Comparison of ENCODE assay signal across 8 mouse cellular contexts in the genomic region with DNA sequence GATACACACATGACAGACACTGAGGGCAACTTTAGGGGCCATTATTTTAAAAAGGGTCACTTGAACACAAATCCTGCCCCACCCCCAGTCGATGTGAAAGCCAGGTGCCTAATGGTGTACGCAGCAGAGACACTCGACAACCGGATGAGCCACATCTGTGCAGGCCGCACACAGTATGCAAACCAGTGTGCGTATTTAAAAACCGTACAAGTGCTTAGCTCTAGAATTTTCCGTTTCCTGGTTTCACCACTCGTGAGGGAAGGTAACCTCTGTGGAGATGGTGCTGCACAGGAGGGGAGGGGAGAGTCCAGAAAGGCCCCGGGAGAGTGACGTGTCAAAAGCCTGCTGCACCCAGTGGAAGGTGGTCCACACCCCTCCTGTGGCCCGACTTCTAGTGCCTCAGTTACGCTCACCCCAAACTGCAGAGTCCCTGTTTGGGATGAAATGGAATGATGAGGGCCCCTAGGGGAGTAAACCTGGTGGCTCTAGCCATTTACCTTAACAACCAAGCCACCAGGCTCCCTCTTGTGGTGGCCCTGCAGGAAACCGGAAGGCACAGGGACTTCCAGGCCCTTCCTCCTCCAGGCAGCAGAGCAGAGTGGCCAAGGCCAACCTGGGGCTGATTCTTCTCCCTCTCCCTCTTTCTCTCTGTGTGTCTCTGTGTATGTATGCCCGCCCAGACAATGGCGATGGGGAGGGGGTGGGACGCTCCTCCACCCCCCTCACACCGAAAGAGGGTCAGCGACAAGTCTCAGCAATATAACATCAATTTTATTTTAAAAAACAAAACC. TPM values are rescaled to one million over a fixed set of nuclear protein-coding genes. Genes with fewer than 3 reads are reported as not detected.
DNase-seq lines count a peak whose midpoint lies in the region; ATAC-seq and TF ChIP-seq lines count a peak whose summit lies in the region.

No protein-coding gene starts in this region.

- H3K9ac ChIP-seq in intestine, postnatal 0 days (ENCODE audit: low read depth, low read length), result no peak overlapping the region
- no peak overlapping the region for H3K9ac ChIP-seq in intestine, embryonic 15.5 days
- no peak overlapping the region for H3K9ac ChIP-seq in ES-E14 (ENCODE audit: insufficient read depth, low read depth, low read length, poor library complexity, severe bottlenecking)

- H3K9me3 ChIP-seq in intestine, postnatal 0 days (ENCODE audit: control insufficient read depth), result no peaks in the 10 kb centered on the region
- H3K9me3 ChIP-seq in intestine, embryonic 15.5 days, result no peaks in the 10 kb centered on the region
- no peaks in the 10 kb centered on the region for H3K9me3 ChIP-seq in ES-E14 (ENCODE audit: control insufficient read depth, insufficient read depth, low read depth, low read length)
- H3K9me3 ChIP-seq in embryonic facial prominence, embryonic 10.5 days, result no peaks in the 10 kb centered on the region

- DNase-seq in ES-E14 (ENCODE audit: low read depth, low spot score), result peak; percentile 62
- peak; percentile 48 for DNase-seq in embryonic facial prominence, embryonic 10.5 days (ENCODE audit: low spot score)
- peak; percentile 45 for DNase-seq in lung, postnatal 25 days (ENCODE audit: low spot score)
- no peak for DNase-seq in urinary bladder, postnatal 4 days (ENCODE audit: low spot score in 2 of 2)
- DNase-seq in Muller cell, postnatal 12 days (ENCODE audit: inconsistent ontology term), result no peak
- no peak for DNase-seq in layer of hippocampus, postnatal 14 days (ENCODE audit: low spot score in 2 of 2)

- H3K4me3 ChIP-seq in intestine, postnatal 0 days (ENCODE audit: low read depth, low read length), result no peak overlapping the region
- H3K4me3 ChIP-seq in intestine, embryonic 15.5 days (replicated peaks), result no peak overlapping the region
- no peak overlapping the region for H3K4me3 ChIP-seq in ES-E14 (ENCODE audit: insufficient read depth in 1 of 2, low read depth in 1 of 2, low read length in 2 of 2, poor library complexity in 1 of 2, severe bottlenecking in 1 of 2)
- no peak overlapping the region for H3K4me3 ChIP-seq in embryonic facial prominence, embryonic 10.5 days

- WGBS in intestine, postnatal 0 days, result 70% methylated on average over 19 of the region's 19 CpGs
- WGBS in intestine, embryonic 15.5 days, result 72% methylated on average over 19 of the region's 19 CpGs
- 79% methylated on average over 19 of the region's 19 CpGs for WGBS in embryonic facial prominence, embryonic 10.5 days

- in situ Hi-C loops in ES-E14 (cut with MboI; ENCODE audit: low sequenced_read_pairs in 2 of 2, unreplicated experiment in 2 of 2), result no loop called here

- H3K4me2 ChIP-seq in intestine, postnatal 0 days (replicated peaks; ENCODE audit: low read depth), result no peak overlapping the region
- H3K4me2 ChIP-seq in intestine, embryonic 15.5 days (replicated peaks), result no peak overlapping the region

- H3K4me1 ChIP-seq in intestine, postnatal 0 days (replicated peaks; ENCODE audit: control insufficient read depth, insufficient read depth, low read length), result 0 out of 2 replicates have a peak, but pooled peaks cover 9% of the 10 kb centered on the region
- peaks cover 11% of the 10 kb centered on the region; the same call in 1 of the 2 replicates for H3K4me1 ChIP-seq in intestine, embryonic 15.5 days (replicated peaks)
- H3K4me1 ChIP-seq in ES-E14 (ENCODE audit: control insufficient read depth in 2 of 2, insufficient read depth in 2 of 2, low read length in 2 of 2, poor library complexity in 1 of 2), result peaks cover 0 to 15% of the 10 kb centered on the region in 2 experiments; a peak in 3 of 4 replicates
- H3K4me1 ChIP-seq in embryonic facial prominence, embryonic 10.5 days, result peaks cover 21% of the 10 kb centered on the region

- peak; percentile 82 for TF ChIP-seq CTCF in intestine, postnatal 0 days (IDR thresholded peaks at IDR 0.05; ENCODE audit: low read depth)

- H3K36me3 ChIP-seq in intestine, postnatal 0 days (ENCODE audit: control insufficient read depth, insufficient read depth), result peaks cover 43% of the 10 kb centered on the region
- H3K36me3 ChIP-seq in intestine, embryonic 15.5 days, result peaks cover 28% of the 10 kb centered on the region
- no peaks in the 10 kb centered on the region for H3K36me3 ChIP-seq in ES-E14 (ENCODE audit: control insufficient read depth, insufficient read depth, low read length, poor library complexity, severe bottlenecking)
- peaks cover 55% of the 10 kb centered on the region for H3K36me3 ChIP-seq in embryonic facial prominence, embryonic 10.5 days (replicated peaks)

- H3K27ac ChIP-seq in intestine, postnatal 0 days (ENCODE audit: low read depth, low read length), result no peak overlapping the region
- H3K27ac ChIP-seq in intestine, embryonic 15.5 days, result no peak overlapping the region; the same call in 1 of the 2 replicates
- H3K27ac ChIP-seq in ES-E14 (ENCODE audit: insufficient read depth, low read depth, low read length, poor library complexity, severe bottlenecking), result no peak overlapping the region
- no peak overlapping the region for H3K27ac ChIP-seq in embryonic facial prominence, embryonic 10.5 days (replicated peaks)

- no peaks in the 10 kb centered on the region for H3K27me3 ChIP-seq in intestine, postnatal 0 days (replicated peaks; ENCODE audit: control insufficient read depth, insufficient read depth, low read length)
- no peaks in the 10 kb centered on the region for H3K27me3 ChIP-seq in intestine, embryonic 15.5 days (replicated peaks)
- no peaks in the 10 kb centered on the region for H3K27me3 ChIP-seq in embryonic facial prominence, embryonic 10.5 days (replicated peaks; ENCODE audit: low read depth, poor library complexity, severe bottlenecking)

- ATAC-seq in intestine, postnatal 0 days, result no peak
- no peak for ATAC-seq in intestine, embryonic 15.5 days

TF ChIP-seq in ES-E14, 5 proteins besides CTCF, POLR2A, EP300 and RAD21:
- no peak for TF ChIP-seq ZC3H11A (IDR thresholded peaks at IDR 0.05; ENCODE audit: borderline replicate concordance, low read depth, low read length)
- no peak for TF ChIP-seq ZNF384 (IDR thresholded peaks at IDR 0.05; ENCODE audit: low read depth, low read length)
- no peak for TF ChIP-seq MAFK (IDR thresholded peaks at IDR 0.05; ENCODE audit: insufficient read depth, low read depth, low read length)
- TF ChIP-seq CHD2 (IDR thresholded peaks at IDR 0.05; ENCODE audit: low read depth, low read length), result no peak
- TF ChIP-seq HCFC1 (IDR thresholded peaks at IDR 0.05; ENCODE audit: borderline replicate concordance, insufficient read depth, low read length), result no peak

RNA-seq across cellular contexts. Expression of gene Slc25a34, which starts 1.6 kb away (rescaled TPM):
- 23.8 and 25.7 TPM in 2 replicates for polyA plus RNA-seq in intestine, postnatal 0 days (2015; fragmentation: Nextera tagmentation; extraction: Ambion mirVana)
- 3.3 and 4.3 TPM in 2 replicates for polyA plus RNA-seq in intestine, embryonic 15.5 days (2015; fragmentation: Nextera tagmentation; extraction: Ambion mirVana)
- total RNA-seq in ES-E14 (2012; rRNA removed), result 0.76 and 0.79 TPM in 2 replicates
- polyA plus RNA-seq in embryonic facial prominence, embryonic 10.5 days (2016; fragmentation: Nextera tagmentation; extraction: Ambion mirVana), result 0.09 TPM in 1 of 2 replicates, not detected in the other
- total RNA-seq in layer of hippocampus, postnatal 14 days (2021), result 1 to 10 TPM; 2.2 to 3.6 TPM

RNA-seq across cellular contexts. Expression of gene Tmem82, which starts 6.7 kb away (rescaled TPM):
- polyA plus RNA-seq in intestine, postnatal 0 days (2015; fragmentation: Nextera tagmentation; extraction: Ambion mirVana), result 42.0 and 45.7 TPM in 2 replicates
- 18.5 and 21.0 TPM in 2 replicates for polyA plus RNA-seq in intestine, embryonic 15.5 days (2015; fragmentation: Nextera tagmentation; extraction: Ambion mirVana)
- total RNA-seq in ES-E14 (2012; rRNA removed), result 3.9 and 10.1 TPM in 2 replicates
- polyA plus RNA-seq in embryonic facial prominence, embryonic 10.5 days (2016; fragmentation: Nextera tagmentation; extraction: Ambion mirVana), result 1.5 and 2.1 TPM in 2 replicates
- 1 to 10 TPM in 1 of 2 experiments, under 1 TPM in 1; 0.35 to 1.6 TPM for total RNA-seq in layer of hippocampus, postnatal 14 days (2021)

RNA-seq across cellular contexts. Expression of gene Fblim1, which starts 19.3 kb away (rescaled TPM):
- 52.8 and 59.2 TPM in 2 replicates for polyA plus RNA-seq in intestine, postnatal 0 days (2015; fragmentation: Nextera tagmentation; extraction: Ambion mirVana)
- polyA plus RNA-seq in intestine, embryonic 15.5 days (2015; fragmentation: Nextera tagmentation; extraction: Ambion mirVana), result 63.9 and 68.9 TPM in 2 replicates
- 71.3 and 112 TPM in 2 replicates for total RNA-seq in ES-E14 (2012; rRNA removed)
- 56.3 and 68.1 TPM in 2 replicates for polyA plus RNA-seq in embryonic facial prominence, embryonic 10.5 days (2016; fragmentation: Nextera tagmentation; extraction: Ambion mirVana)
- 1 to 10 TPM; 2.4 TPM for total RNA-seq in layer of hippocampus, postnatal 14 days (2021)

RNA-seq across cellular contexts. Expression of gene Plekhm2, which starts 39.5 kb away (rescaled TPM):
- 3.1 and 6.0 TPM in 2 replicates for polyA plus RNA-seq in intestine, postnatal 0 days (2015; fragmentation: Nextera tagmentation; extraction: Ambion mirVana)
- polyA plus RNA-seq in intestine, embryonic 15.5 days (2015; fragmentation: Nextera tagmentation; extraction: Ambion mirVana), result 3.9 and 4.5 TPM in 2 replicates
- 6.2 and 6.8 TPM in 2 replicates for total RNA-seq in ES-E14 (2012; rRNA removed)
- 4.9 and 5.2 TPM in 2 replicates for polyA plus RNA-seq in embryonic facial prominence, embryonic 10.5 days (2016; fragmentation: Nextera tagmentation; extraction: Ambion mirVana)
- 10 to 100 TPM; 47.8 to 55.4 TPM for total RNA-seq in layer of hippocampus, postnatal 14 days (2021)

Comparison
In these comparisons a context has a peak if more than half of its experiments do, and no peak if none do; other contexts are left out.
1. DNase-seq: peak in ES-E14 (single experiment), embryonic facial prominence, embryonic 10.5 days (single experiment) and lung, postnatal 25 days (single experiment); none in urinary bladder, postnatal 4 days (0 of 2), Muller cell, postnatal 12 days (single experiment) and layer of hippocampus, postnatal 14 days (0 of 2).